ENCODE assay signal across 28 mouse cellular contexts in genomic region chr10:20236241-20236640, GRCm38 (mm10).
"Had no signal": no experiment of that assay in that cellular context is flagged by ENCODE, and none has a peak within 500 bp of the region (broad histone marks: within the 10 kb centered on the region; RNA-seq: fewer than 3 reads in every experiment).

No protein-coding gene starts in this region.

- H3K27me3 ChIP-seq: embryonic facial prominence, embryonic 12.5 days; embryonic facial prominence, embryonic 13.5 days; embryonic facial prominence, embryonic 15.5 days; forebrain, embryonic 12.5 days; forebrain, embryonic 13.5 days; forebrain, embryonic 15.5 days had no signal

- H3K4me1 ChIP-seq: embryonic facial prominence, embryonic 12.5 days; embryonic facial prominence, embryonic 13.5 days; embryonic facial prominence, embryonic 15.5 days; forebrain, embryonic 12.5 days; forebrain, embryonic 13.5 days; forebrain, embryonic 15.5 days had no signal

- H3K9me3 ChIP-seq: embryonic facial prominence, embryonic 10.5 days; embryonic facial prominence, embryonic 12.5 days; embryonic facial prominence, embryonic 13.5 days; embryonic facial prominence, embryonic 15.5 days; forebrain, embryonic 10.5 days; forebrain, embryonic 12.5 days; forebrain, embryonic 13.5 days; forebrain, embryonic 15.5 days had no signal

- ATAC-seq: forebrain, embryonic 13.5 days; forebrain, embryonic 14.5 days; forebrain, embryonic 15.5 days; forebrain, embryonic 16.5 days; forebrain, postnatal 0 days had no signal

- H3K9ac ChIP-seq: embryonic facial prominence, embryonic 12.5 days; embryonic facial prominence, embryonic 13.5 days; embryonic facial prominence, embryonic 15.5 days; forebrain, embryonic 12.5 days; forebrain, embryonic 13.5 days; forebrain, embryonic 15.5 days; forebrain, postnatal 0 days had no signal

- H3K4me3 ChIP-seq: embryonic facial prominence, embryonic 10.5 days; embryonic facial prominence, embryonic 12.5 days; embryonic facial prominence, embryonic 13.5 days; embryonic facial prominence, embryonic 15.5 days; erythroblast, embryonic 14.5 days; forebrain, embryonic 10.5 days; forebrain, embryonic 12.5 days; forebrain, embryonic 13.5 days; forebrain, embryonic 15.5 days; gastrocnemius, adult 2 months had no signal

- H3K4me2 ChIP-seq: embryonic facial prominence, embryonic 12.5 days; embryonic facial prominence, embryonic 13.5 days; embryonic facial prominence, embryonic 15.5 days; forebrain, embryonic 12.5 days; forebrain, embryonic 13.5 days; forebrain, embryonic 15.5 days had no signal

- H3K36me3 ChIP-seq: embryonic facial prominence, embryonic 10.5 days; embryonic facial prominence, embryonic 12.5 days; embryonic facial prominence, embryonic 13.5 days; embryonic facial prominence, embryonic 15.5 days; forebrain, embryonic 12.5 days; forebrain, embryonic 15.5 days had no signal

- DNase-seq: cerebellum, adult 2 months; cerebellum, adult 8-10 months; cerebellum, adult 9-10 months; cerebellum, adult 9-11 months; cerebellum, postnatal 10 days; cerebellum, postnatal 14 days; cerebellum, postnatal 25 days; cerebellum, postnatal 36 days; embryo, embryonic 11 days; forebrain, postnatal 0 days; gastrocnemius, adult 2 months; gastrocnemius, postnatal 10 days; gastrocnemius, postnatal 14 days; gastrocnemius, postnatal 25 days; gastrocnemius, postnatal 36 days; heart, adult 11 months; heart, adult 18-20 months had no signal

- H3K27ac ChIP-seq: embryonic facial prominence, embryonic 10.5 days; embryonic facial prominence, embryonic 12.5 days; embryonic facial prominence, embryonic 13.5 days; embryonic facial prominence, embryonic 15.5 days; forebrain, embryonic 10.5 days; forebrain, embryonic 12.5 days; forebrain, embryonic 13.5 days; forebrain, embryonic 15.5 days; gastrocnemius, adult 2 months had no signal
